Mouse (Mus musculus): ENCODE data around the gene Limch1.

The Limch1 gene

GRCm38 (mm10) chr5:66826844-66827243, 81.2 kb downstream of the Limch1 start:
- DNase-seq (ENCODE audit: low spot score in 2 of 2) = no peak

GRCm38 (mm10) chr5:66829505-66829904, 83.9 kb downstream of the Limch1 start:
- no peak for DNase-seq (ENCODE audit: low spot score in 2 of 2)

GRCm38 (mm10) chr5:66830206-66830605, 84.6 kb downstream of the Limch1 start:
- no peak for DNase-seq (ENCODE audit: low spot score in 2 of 2)

- DNase-seq (ENCODE audit: low spot score in 2 of 2) = no peak
Observed at GRCm38 (mm10) chr5:66834756-66835155, 89.1 kb downstream of the Limch1 start.

- DNase-seq (ENCODE audit: low spot score in 2 of 2) = no peak
Observed at GRCm38 (mm10) chr5:66836892-66837291, 91.3 kb downstream of the Limch1 start.

GRCm38 (mm10) chr5:66841971-66842370, 96.3 kb downstream of the Limch1 start:
- no peak for DNase-seq (ENCODE audit: low spot score in 2 of 2)

- DNase-seq (ENCODE audit: low spot score in 2 of 2) = no peak
Observed at GRCm38 (mm10) chr5:66842776-66843175, 97.1 kb downstream of the Limch1 start.

GRCm38 (mm10) chr5:66848136-66848535, 102.5 kb downstream of the Limch1 start:
- no peak for DNase-seq (ENCODE audit: low spot score in 2 of 2)

GRCm38 (mm10) chr5:66849148-66849547, 103.5 kb downstream of the Limch1 start:
- DNase-seq (ENCODE audit: low spot score in 2 of 2) = no peak

GRCm38 (mm10) chr5:66850721-66851251, 105.2 kb downstream of the Limch1 start:
- DNase-seq (ENCODE audit: low spot score in 2 of 2) = peak; percentile 23 to 47

GRCm38 (mm10) chr5:66851708-66852107, 106.1 kb downstream of the Limch1 start:
- no peak for DNase-seq (ENCODE audit: low spot score in 2 of 2)

- DNase-seq (ENCODE audit: low spot score in 2 of 2) = no peak
Observed at GRCm38 (mm10) chr5:66854263-66854662, 108.6 kb downstream of the Limch1 start.

GRCm38 (mm10) chr5:66855358-66856107, 109.9 kb downstream of the Limch1 start:
- no peak for DNase-seq (ENCODE audit: low spot score in 2 of 2)

GRCm38 (mm10) chr5:66859506-66859905, 113.9 kb downstream of the Limch1 start:
- no peak for DNase-seq (ENCODE audit: low spot score in 2 of 2)

GRCm38 (mm10) chr5:66861232-66862035, 115.8 kb downstream of the Limch1 start:
- no peak for DNase-seq (ENCODE audit: low spot score in 2 of 2)

GRCm38 (mm10) chr5:66862151-66862550, 116.5 kb downstream of the Limch1 start:
- no peak for DNase-seq (ENCODE audit: low spot score in 2 of 2)

- peak; percentile 18 to 22 for DNase-seq (ENCODE audit: low spot score in 2 of 2)
Observed at GRCm38 (mm10) chr5:66865229-66865628, 119.6 kb downstream of the Limch1 start.

GRCm38 (mm10) chr5:66866019-66866418, 120.4 kb downstream of the Limch1 start:
- DNase-seq (ENCODE audit: low spot score in 2 of 2) = peak; percentile 29 to 38

- DNase-seq (ENCODE audit: low spot score in 2 of 2) = no peak
Observed at GRCm38 (mm10) chr5:66869545-66869944, 123.9 kb downstream of the Limch1 start.

GRCm38 (mm10) chr5:66871521-66872050, 126.0 kb downstream of the Limch1 start:
- DNase-seq (ENCODE audit: low spot score in 2 of 2) = no peak

- no peak for DNase-seq (ENCODE audit: low spot score in 2 of 2)
Observed at GRCm38 (mm10) chr5:66872053-66872452, 126.4 kb downstream of the Limch1 start.

GRCm38 (mm10) chr5:66872681-66873080, 127.1 kb downstream of the Limch1 start:
- DNase-seq (ENCODE audit: low spot score in 2 of 2) = no peak

Measured in right cerebral cortex, postnatal 36 days (tissue).